Mouse (Mus musculus) forebrain, embryonic 12.5 days (tissue): ENCODE data around the gene Hoxd4. TPM values are rescaled to one million over a fixed set of nuclear protein-coding genes. Genes with fewer than 3 reads are reported as not detected.

Experiments
- microRNA counts: library from miRNA; unstranded; fragments of <30 nt; microRNA quantifications from one replicate; lab custom pipeline; 2017
- microRNA-seq: library from miRNA; unstranded; fragments of <30 nt; microRNA quantifications from one replicate; pipeline ENCODE4, GENCODE M21; 2017
- polyA plus RNA-seq: library from polyadenylated mRNA; unstranded; fragments of >200 nt; fragmentation: Nextera tagmentation; extraction: Ambion mirVana; gene quantifications from 2 replicates; pipeline ENCODE4 v1.2.1, GENCODE M21; 2016

Gene Hoxd4
- polyA plus RNA-seq, 1 experiment from 2014 or later, result not detected

MicroRNA genes within 50 kb of the gene (microRNA counts, 519-probe panel; counts per million panel counts)
- microRNA mmu-miR-10b (lab: Ali Mortazavi, UCI), result not detected

Small RNA genes lying within 50 kb of the gene (microRNA-seq; reads per million reads assigned to microRNA genes)
- not detected for gene Gm44463
- gene Mir10b, result 73.3 reads per million, percentile 47 among the genes with 10 or more reads in this experiment

Other genes with a start within 250 kb of the Hoxd4 start
- gene Lnpk, start 132.5 kb upstream of the Hoxd4 start, polyA plus RNA-seq, result 55.0 and 57.4 TPM in 2 replicates
- not detected in 2 replicates for gene Evx2, start 52.4 kb upstream of the Hoxd4 start, polyA plus RNA-seq
- gene Hoxd13, start 43.6 kb upstream of the Hoxd4 start, polyA plus RNA-seq, result not detected in 2 replicates
- gene Hoxd12, start 36.9 kb upstream of the Hoxd4 start, polyA plus RNA-seq, result not detected in 2 replicates
- gene Hoxd11, start 32.4 kb upstream of the Hoxd4 start, polyA plus RNA-seq, result not detected in 2 replicates
- gene Hoxd10, start 20.0 kb upstream of the Hoxd4 start, polyA plus RNA-seq, result not detected in 2 replicates
- not detected in 2 replicates for gene Hoxd9, start 14.2 kb upstream of the Hoxd4 start, polyA plus RNA-seq
- gene Hoxd8, start 7.3 kb upstream of the Hoxd4 start, polyA plus RNA-seq, result 0.08 TPM in 1 of 2 replicates, not detected in the other
- not detected in 2 replicates for gene Hoxd3, start within 50 bp of the Hoxd4 start, polyA plus RNA-seq
- gene Gm28230, start 14.8 kb downstream of the Hoxd4 start, polyA plus RNA-seq, result not detected in 2 replicates
- gene Hoxd1, start 51.1 kb downstream of the Hoxd4 start, polyA plus RNA-seq, result 0.31 and 0.52 TPM in 2 replicates
- 120 TPM in 2 replicates for gene Mtx2, start 113.9 kb downstream of the Hoxd4 start, polyA plus RNA-seq